Mouse (Mus musculus) neural tube, embryonic 15.5 days (tissue): ENCODE results near the gene A4galt. TPM values are rescaled to one million over a fixed set of nuclear protein-coding genes. Genes with fewer than 3 reads are reported as not detected.
A peak's percentile ranks its signal among the peaks of the same experiment; 100 is the strongest.

Experiments
- ATAC-seq: fragments of 200-750 bp; cut with Nextera tagmentation; 2 replicates; pipeline ENCODE4 v1.8.0; 2017; ENCODE audit warnings: mild to moderate bottlenecking, moderate TSS enrichment, moderate library complexity; ENCODE audit not compliant: low FRiP score
- H3K27ac ChIP-seq: fragments of 300-500 bp; sonication (generic); replicated peaks from 2 replicates; pipeline ENCODE4 v1.5.1; 2015; ENCODE audit warnings: mild to moderate bottlenecking, inconsistent platforms
- H3K27me3 ChIP-seq: fragments of 300-500 bp; sonication (generic); replicated peaks from 2 replicates; pipeline ENCODE4 v1.6.1; 2015; ENCODE audit warnings: inconsistent platforms
- H3K36me3 ChIP-seq: fragments of 300-500 bp; sonication (generic); 2 replicates; pipeline ENCODE4 v1.6.1; 2015; ENCODE audit warnings: inconsistent platforms
- H3K4me1 ChIP-seq: fragments of 300-500 bp; sonication (generic); 2 replicates; pipeline ENCODE4 v1.6.1; 2015; ENCODE audit warnings: inconsistent platforms
- H3K4me2 ChIP-seq: fragments of 300-500 bp; sonication (generic); 2 replicates; pipeline ENCODE4 v1.6.1; 2015; ENCODE audit warnings: inconsistent platforms, mild to moderate bottlenecking, moderate library complexity
- H3K4me3 ChIP-seq: fragments of 300-500 bp; sonication (generic); replicated peaks from 2 replicates; pipeline ENCODE4 v1.5.1; 2015; ENCODE audit warnings: mild to moderate bottlenecking, inconsistent platforms
- H3K9ac ChIP-seq: fragments of 300-500 bp; sonication (generic); replicated peaks from 2 replicates; pipeline ENCODE4 v1.6.1; 2015; ENCODE audit warnings: mild to moderate bottlenecking, inconsistent platforms
- H3K9me3 ChIP-seq: fragments of 300-500 bp; sonication (generic); replicated peaks from 2 replicates; pipeline ENCODE4 v1.6.1; 2016; ENCODE audit warnings: inconsistent platforms
- WGBS: fragments of 180-500 bp; shearing (Covaris S2); methylation state at CpG from one replicate; pipeline ENCODE4 v1.1.7; 2015; ENCODE audit warnings: mixed read lengths; 5-methylcytosine and 5-hydroxymethylcytosine counted together
- polyA plus RNA-seq: library from polyadenylated mRNA; unstranded; fragments of >200 nt; fragmentation: Nextera tagmentation; extraction: Ambion mirVana; gene quantifications from 2 replicates; pipeline ENCODE4 v1.2.1, GENCODE M21; 2015

The A4galt gene
- 2.5 and 4.2 TPM in 2 replicates for polyA plus RNA-seq

GRCm38 (mm10) chr15:83251176-83252004, at the start of gene A4galt:
A4galt (minus strand) TSS chr15:83251774.
- Histone ChIP-seq H3K9me3 (no peaks in the 10 kb centered on the region), H3K9ac (peak within 1 kb of the TSS; percentile 45), H3K36me3 (no peaks in the 10 kb centered on the region), H3K4me2 (peak within 1 kb of the TSS; percentile 91), H3K27me3 (peaks cover 39% of the 10 kb centered on the region), H3K4me1 (peaks cover 16% of the 10 kb centered on the region), H3K27ac (no peak within 1 kb of the TSS), H3K4me3 (peak within 1 kb of the TSS; percentile 46)
- WGBS: 2% methylated on average over 65 of the region's 66 CpGs
- no peak for ATAC-seq

GRCm38 (mm10) chr15:83299916-83300582, 48.5 kb upstream of the A4galt start:
- Histone ChIP-seq H3K9me3 (no peaks in the 10 kb centered on the region), H3K36me3 (peaks cover 16% of the 10 kb centered on the region), H3K4me2 (no peak overlapping the region), H3K27me3 (no peaks in the 10 kb centered on the region), H3K4me1 (peaks cover 7% of the 10 kb centered on the region; the same call in 1 of the 2 replicates), H3K27ac (no peak overlapping the region), H3K4me3 (no peak overlapping the region), H3K9ac (no peak overlapping the region)
- ATAC-seq: no peak
- 60% methylated on average over 10 of the region's 10 CpGs for WGBS

- H3K4me1 ChIP-seq: peaks cover 7% of the 10 kb centered on the region; the same call in 1 of the 2 replicates
- no peak overlapping the region for H3K27ac ChIP-seq
- WGBS: 95% methylated on average over 7 of the region's 7 CpGs
- no peak for ATAC-seq
- H3K9me3 ChIP-seq: no peaks in the 10 kb centered on the region
- no peak overlapping the region for H3K9ac ChIP-seq
- H3K4me2 ChIP-seq: no peak overlapping the region
- H3K36me3 ChIP-seq: peaks cover 16% of the 10 kb centered on the region
- H3K27me3 ChIP-seq: no peaks in the 10 kb centered on the region
- no peak overlapping the region for H3K4me3 ChIP-seq
These were observed 47.9 kb upstream of the A4galt start for GRCm38 (mm10) chr15:83299450-83299849.

GRCm38 (mm10) chr15:83298810-83299209, 47.2 kb upstream of the A4galt start:
- Histone ChIP-seq H3K36me3 (peaks cover 16% of the 10 kb centered on the region), H3K4me3 (no peak overlapping the region), H3K4me2 (no peak overlapping the region), H3K9me3 (no peaks in the 10 kb centered on the region), H3K4me1 (peaks cover 7% of the 10 kb centered on the region; the same call in 1 of the 2 replicates), H3K9ac (no peak overlapping the region), H3K27ac (no peak overlapping the region), H3K27me3 (no peaks in the 10 kb centered on the region)
- 88% methylated on average over 2 of the region's 2 CpGs for WGBS
- no peak for ATAC-seq

- WGBS: 84% methylated on average over 8 of the region's 8 CpGs
- Histone ChIP-seq H3K9me3 (no peaks in the 10 kb centered on the region), H3K4me2 (no peak overlapping the region), H3K27ac (no peak overlapping the region), H3K36me3 (peaks cover 16% of the 10 kb centered on the region), H3K9ac (no peak overlapping the region), H3K4me1 (peaks cover 7% of the 10 kb centered on the region; the same call in 1 of the 2 replicates), H3K4me3 (no peak overlapping the region), H3K27me3 (no peaks in the 10 kb centered on the region)
- ATAC-seq: no peak
These were observed 46.7 kb upstream of the A4galt start for GRCm38 (mm10) chr15:83298313-83298712.

GRCm38 (mm10) chr15:83296771-83297311, 45.3 kb upstream of the A4galt start:
- peak; percentile 31; the same call in 1 of the 2 replicates for ATAC-seq
- no peaks in the 10 kb centered on the region for H3K27me3 ChIP-seq
- H3K4me2 ChIP-seq: no peak overlapping the region
- no peaks in the 10 kb centered on the region for H3K9me3 ChIP-seq
- peaks cover 11% of the 10 kb centered on the region for H3K36me3 ChIP-seq
- H3K4me1 ChIP-seq: peaks cover 7% of the 10 kb centered on the region; the same call in 1 of the 2 replicates
- no peak overlapping the region for H3K9ac ChIP-seq
- no peak overlapping the region for H3K4me3 ChIP-seq
- 58% methylated on average over 6 of the region's 8 CpGs for WGBS
- H3K27ac ChIP-seq: no peak overlapping the region

GRCm38 (mm10) chr15:83296050-83296449, 44.5 kb upstream of the A4galt start:
- H3K27ac ChIP-seq: no peak overlapping the region
- H3K4me1 ChIP-seq: peaks cover 7% of the 10 kb centered on the region; the same call in 1 of the 2 replicates
- H3K27me3 ChIP-seq: no peaks in the 10 kb centered on the region
- ATAC-seq: no peak
- peaks cover 9% of the 10 kb centered on the region for H3K36me3 ChIP-seq
- no peak overlapping the region for H3K4me2 ChIP-seq
- no peaks in the 10 kb centered on the region for H3K9me3 ChIP-seq
- 90% methylated on average over 4 of the region's 4 CpGs for WGBS
- no peak overlapping the region for H3K4me3 ChIP-seq
- H3K9ac ChIP-seq: no peak overlapping the region

- H3K27me3 ChIP-seq: no peaks in the 10 kb centered on the region
- H3K4me2 ChIP-seq: no peak overlapping the region
- H3K4me1 ChIP-seq: peaks cover 7% of the 10 kb centered on the region; the same call in 1 of the 2 replicates
- peaks cover 8% of the 10 kb centered on the region for H3K36me3 ChIP-seq
- no peak for ATAC-seq
- no peak overlapping the region for H3K9ac ChIP-seq
- WGBS: 85% methylated on average over 3 of the region's 3 CpGs
- no peaks in the 10 kb centered on the region for H3K9me3 ChIP-seq
- H3K27ac ChIP-seq: no peak overlapping the region
- H3K4me3 ChIP-seq: no peak overlapping the region
These were observed 43.4 kb upstream of the A4galt start for GRCm38 (mm10) chr15:83294954-83295353.

- Histone ChIP-seq H3K9ac (no peak overlapping the region), H3K27me3 (no peaks in the 10 kb centered on the region), H3K9me3 (no peaks in the 10 kb centered on the region), H3K4me1 (peaks cover 7% of the 10 kb centered on the region; the same call in 1 of the 2 replicates), H3K4me2 (no peak overlapping the region), H3K27ac (no peak overlapping the region), H3K36me3 (peaks cover under 1% of the 10 kb centered on the region), H3K4me3 (no peak overlapping the region)
- no peak for ATAC-seq
- 88% methylated on average over 8 of the region's 8 CpGs for WGBS
These were observed 42.4 kb upstream of the A4galt start for GRCm38 (mm10) chr15:83293706-83294645.

GRCm38 (mm10) chr15:83293144-83293543, 41.6 kb upstream of the A4galt start:
- no peak overlapping the region for H3K9ac ChIP-seq
- H3K4me3 ChIP-seq: no peak overlapping the region
- no peaks in the 10 kb centered on the region for H3K9me3 ChIP-seq
- H3K36me3 ChIP-seq: no peaks in the 10 kb centered on the region
- H3K27ac ChIP-seq: no peak overlapping the region
- H3K4me2 ChIP-seq: no peak overlapping the region
- H3K4me1 ChIP-seq: peaks cover 7% of the 10 kb centered on the region; the same call in 1 of the 2 replicates
- 88% methylated on average over 6 of the region's 6 CpGs for WGBS
- ATAC-seq: no peak
- H3K27me3 ChIP-seq: no peaks in the 10 kb centered on the region
